Mouse (Mus musculus) CH12.LX (cell line): ENCODE measurements around the gene Nectin3. TPM values are rescaled to one million over a fixed set of nuclear protein-coding genes. Genes with fewer than 3 reads are reported as not detected.

Experiments used
- DNase-seq: peaks from one replicate; pipeline ENCODE4 v3.0.0-alpha.2; 2013; ENCODE audit errors: extremely low read depth
- H3K27ac ChIP-seq: 2 replicates; pipeline ENCODE4 v1.5.1; 2012; ENCODE audit warnings: low read depth, mild to moderate bottlenecking, control low read depth, moderate library complexity; ENCODE audit not compliant: insufficient read depth
- H3K27me3 ChIP-seq: replicated peaks from 2 replicates; pipeline ENCODE3; 2012; ENCODE audit warnings: inconsistent platforms
- H3K36me3 ChIP-seq, 2 experiments: replicated peaks in 1 of 2; 2 replicates each; pipeline versions ENCODE3 to v1.6.1; 2012; ENCODE audit warnings: inconsistent platforms in 1 of 2, low read length in 1 of 2, mild to moderate bottlenecking in 1 of 2, mixed read lengths in 1 of 2, moderate library complexity in 1 of 2; ENCODE audit not compliant: control insufficient read depth in 1 of 2, insufficient read depth in 1 of 2
- H3K4me1 ChIP-seq, 2 experiments: 2 replicates each; pipeline ENCODE4 v1.6.1; 2012; ENCODE audit warnings: inconsistent platforms in 1 of 2, moderate library complexity in 1 of 2; ENCODE audit not compliant: insufficient read depth in 2 of 2, control insufficient read depth in 1 of 2
- H3K4me2 ChIP-seq: 2 replicates; pipeline ENCODE4 v1.6.1; 2012; ENCODE audit warnings: low read depth, mild to moderate bottlenecking, control low read depth; ENCODE audit not compliant: poor library complexity, insufficient read depth, severe bottlenecking
- H3K4me3 ChIP-seq, 3 experiments: fragments of 150-350 bp in 1 of 3; sonication (generic) in 1 of 3; replicated peaks in 1 of 3; 2 replicates each; pipeline versions ENCODE3 to v1.5.1; 2011 to 2012; ENCODE audit warnings: low read depth in 2 of 3, low read length in 2 of 3, mild to moderate bottlenecking in 2 of 3, moderate library complexity in 2 of 3, control low read depth in 1 of 3, improper control_type of control experiment in 1 of 3, inconsistent platforms in 1 of 3, mixed read lengths in 1 of 3; ENCODE audit not compliant: poor library complexity in 1 of 3
- H3K79me2 ChIP-seq: replicated peaks from 2 replicates; pipeline ENCODE4 v1.6.1; 2012; ENCODE audit warnings: mild to moderate bottlenecking, moderate library complexity; ENCODE audit not compliant: control insufficient read depth, poor library complexity, insufficient read depth, severe bottlenecking; ENCODE audit errors: extremely low read depth
- H3K9ac ChIP-seq: 2 replicates; pipeline ENCODE4 v1.6.1; 2012; ENCODE audit warnings: low read depth, mild to moderate bottlenecking, control low read depth, moderate library complexity; ENCODE audit not compliant: insufficient read depth
- H3K9me3 ChIP-seq: replicated peaks from 2 replicates; pipeline ENCODE3; 2012; ENCODE audit warnings: low read length, inconsistent platforms, mixed read lengths
- BHLHE40 ChIP-seq: IDR thresholded peaks from 2 replicates; pipeline ENCODE4 v1.6.1; 2011; ENCODE audit warnings: mild to moderate bottlenecking, low read depth, low read length, improper control_type of control experiment
- CTCF ChIP-seq, 2 experiments: IDR thresholded peaks in 1 of 2; conservative IDR thresholded peaks in 1 of 2; 2 replicates each; pipeline ENCODE4 v1.5.1; 2011 to 2012; ENCODE audit warnings: low read depth in 2 of 2, low read length in 2 of 2, improper control_type of control experiment in 1 of 2, inconsistent platforms in 1 of 2, mild to moderate bottlenecking in 1 of 2, moderate library complexity in 1 of 2
- ELF1 ChIP-seq: IDR thresholded peaks from 2 replicates; pipeline ENCODE4 v1.6.1; 2014; ENCODE audit warnings: low read depth, mild to moderate bottlenecking, inconsistent platforms, low read length, improper control_type of control experiment
- EP300 ChIP-seq: IDR thresholded peaks from 2 replicates; pipeline ENCODE4 v1.6.1; 2011; ENCODE audit warnings: low read length, improper control_type of control experiment
- ETS1 ChIP-seq: conservative IDR thresholded peaks from 2 replicates; pipeline ENCODE4 v1.6.1; 2012; ENCODE audit warnings: low read depth, mild to moderate bottlenecking, inconsistent platforms, low read length, improper control_type of control experiment, moderate library complexity
- GABPA ChIP-seq: IDR thresholded peaks from 2 replicates; pipeline ENCODE4 v1.6.1; 2012; ENCODE audit warnings: low read depth, low read length, improper control_type of control experiment, inconsistent platforms; ENCODE audit not compliant: insufficient replicate concordance
- HCFC1 ChIP-seq: IDR thresholded peaks from 2 replicates; pipeline ENCODE4 v1.6.1; 2012; ENCODE audit warnings: low read depth, mild to moderate bottlenecking, inconsistent platforms, low read length, improper control_type of control experiment
- JUN ChIP-seq: IDR thresholded peaks from 2 replicates; pipeline ENCODE4 v1.6.1; 2011; ENCODE audit warnings: low read depth, mild to moderate bottlenecking, low read length, improper control_type of control experiment, moderate library complexity; ENCODE audit not compliant: insufficient read depth
- MAX ChIP-seq: IDR thresholded peaks from 2 replicates; pipeline ENCODE4 v1.6.1; 2011; ENCODE audit warnings: low read length, improper control_type of control experiment
- MAZ ChIP-seq: IDR thresholded peaks from 2 replicates; pipeline ENCODE4 v1.6.1; 2012; ENCODE audit warnings: low read depth, mild to moderate bottlenecking, inconsistent platforms, low read length, improper control_type of control experiment, moderate library complexity
- MEF2A ChIP-seq: IDR thresholded peaks from 2 replicates; pipeline ENCODE4 v1.6.1; 2014; ENCODE audit warnings: low read depth, mild to moderate bottlenecking, inconsistent platforms, low read length, improper control_type of control experiment, borderline replicate concordance
- MYC ChIP-seq: IDR thresholded peaks from 2 replicates; pipeline ENCODE4 v1.6.1; 2011; ENCODE audit warnings: low read depth, mild to moderate bottlenecking, improper control_type of control experiment, low read length
- PAX5 ChIP-seq: IDR thresholded peaks from 2 replicates; pipeline ENCODE4 v1.6.1; 2012; ENCODE audit warnings: low read length, inconsistent platforms, mixed read lengths
- RAD21 ChIP-seq: IDR thresholded peaks from 2 replicates; pipeline ENCODE4 v1.6.1; 2011; ENCODE audit warnings: low read depth, mild to moderate bottlenecking, low read length, improper control_type of control experiment, moderate library complexity
- SIN3A ChIP-seq: IDR thresholded peaks from 2 replicates; pipeline ENCODE4 v1.6.1; 2012; ENCODE audit warnings: low read length, improper control_type of control experiment, inconsistent platforms
- SMC3 ChIP-seq: IDR thresholded peaks from 2 replicates; pipeline ENCODE4 v1.6.1; 2011; ENCODE audit warnings: low read depth, low read length, improper control_type of control experiment
- TBP ChIP-seq: conservative IDR thresholded peaks from 2 replicates; pipeline ENCODE4 v1.6.1; 2011; ENCODE audit warnings: low read depth, low read length, improper control_type of control experiment
- TCF12 ChIP-seq: IDR thresholded peaks from 2 replicates; pipeline ENCODE4 v1.6.1; 2014; ENCODE audit warnings: low read depth, mild to moderate bottlenecking, inconsistent platforms, low read length, improper control_type of control experiment
- UBTF ChIP-seq: IDR thresholded peaks from 2 replicates; pipeline ENCODE4 v1.6.1; 2012; ENCODE audit warnings: low read depth, mild to moderate bottlenecking, inconsistent platforms, low read length, improper control_type of control experiment, moderate library complexity
- USF1 ChIP-seq: IDR thresholded peaks from 2 replicates; pipeline ENCODE4 v1.6.1; 2014; ENCODE audit warnings: low read depth, mild to moderate bottlenecking, inconsistent platforms, low read length, improper control_type of control experiment
- USF2 ChIP-seq: conservative IDR thresholded peaks from 2 replicates; pipeline ENCODE4 v1.6.1; 2011; ENCODE audit warnings: low read depth, low read length, improper control_type of control experiment
- ZC3H11A ChIP-seq: IDR thresholded peaks from 2 replicates; pipeline ENCODE4 v1.6.1; 2012; ENCODE audit warnings: low read depth, mild to moderate bottlenecking, inconsistent platforms, low read length, improper control_type of control experiment
- ZKSCAN1 ChIP-seq: IDR thresholded peaks from 2 replicates; pipeline ENCODE4 v1.6.1; 2012; ENCODE audit warnings: low read depth, inconsistent platforms, low read length, improper control_type of control experiment, borderline replicate concordance
- dilution Hi-C: fragments of 300-500 bp; cut with MboI; formaldehyde crosslinking; loops from 2 replicates; pipeline ENCODE4 v1.14.3; 2020; ENCODE audit warnings: low sequenced_read_pairs; ENCODE audit not compliant: extremely low pct_unique_long_range_greater_than_20kb, extremely low pct_ligation_motif_present
- in situ Hi-C: fragments of 300-500 bp; cut with MboI; formaldehyde crosslinking; loops from 3 replicates; pipeline ENCODE4 v1.14.3; 2019; ENCODE audit warnings: low sequenced_read_pairs, low pct_ligation_motif_present, low pct_unique_long_range_greater_than_20kb, mixed read lengths
- polyA plus RNA-seq: library from polyadenylated mRNA; unstranded; fragments of >175 nt; gene quantifications from 2 replicates; pipeline ENCODE4 v1.2.1, GENCODE M21; 2012; ENCODE audit warnings: low read depth; ENCODE audit not compliant: insufficient read length
- total RNA-seq, 2 experiments: library from RNA; depleted of rRNA; stranded (reverse); fragments of 300-350 nt in 1 of 2; fragments of >200 nt in 1 of 2; gene quantifications; 2 replicates each; pipeline ENCODE4 v1.2.3; 2012 to 2014

The Nectin3 gene
- total and polyA plus RNA-seq, 3 experiments: not detected

DNA sequence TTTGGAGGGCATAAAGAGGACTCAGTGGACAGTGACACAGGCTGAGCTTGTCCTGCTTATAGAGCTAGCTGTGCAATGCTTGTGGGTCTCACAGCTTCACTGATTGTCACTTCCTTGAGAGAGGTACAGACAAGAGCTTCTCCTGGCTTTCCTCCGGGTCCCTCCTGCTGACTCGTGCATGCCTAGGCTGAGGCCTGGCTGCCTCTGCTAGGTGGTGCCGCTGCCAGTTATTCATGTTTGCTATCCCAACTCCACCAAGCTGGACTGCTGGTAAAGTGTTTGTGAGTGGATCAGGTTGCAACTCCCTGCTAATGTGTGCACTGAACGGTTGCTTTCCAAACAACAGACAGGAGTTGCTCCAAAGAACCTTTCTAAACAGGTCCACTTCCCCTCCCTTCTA, 5.7 kb upstream of the Nectin3 start:
- H3K4me1 ChIP-seq: no peaks in the 10 kb centered on the region
- DNase-seq: no peak
- H3K9ac ChIP-seq: no peak overlapping the region
- TF ChIP-seq SMC3: no peak
- TF ChIP-seq MYC: no peak
- TF ChIP-seq ZC3H11A: no peak
- no peak for TF ChIP-seq EP300
- TF ChIP-seq CTCF (conservative IDR thresholded peaks at IDR 0.05 in 1 of 2, IDR thresholded peaks at IDR 0.05 in 1 of 2; ENCODE audit: low read depth in 2 of 2, low read length in 2 of 2): no peak
- no peak for TF ChIP-seq MAX
- no peak for TF ChIP-seq HCFC1
- TF ChIP-seq UBTF: no peak
- TF ChIP-seq TCF12: no peak
- no peak for TF ChIP-seq GABPA
- no peak for TF ChIP-seq ETS1
- no peak for TF ChIP-seq BHLHE40
- no peak for TF ChIP-seq RAD21
- TF ChIP-seq PAX5: no peak
- dilution Hi-C loops: no loop called here
- H3K9me3 ChIP-seq: peaks cover 50% of the 10 kb centered on the region
- H3K4me3 ChIP-seq: no peak overlapping the region
- no peaks in the 10 kb centered on the region for H3K79me2 ChIP-seq
- in situ Hi-C loops: no loop called here
- H3K36me3 ChIP-seq: no peaks in the 10 kb centered on the region
- H3K27ac ChIP-seq: no peak overlapping the region
- H3K27me3 ChIP-seq: no peaks in the 10 kb centered on the region
- H3K4me2 ChIP-seq: no peak overlapping the region

- dilution Hi-C loops: no loop called here
- no peaks in the 10 kb centered on the region for H3K79me2 ChIP-seq
- in situ Hi-C loops: no loop called here
- H3K36me3 ChIP-seq: no peaks in the 10 kb centered on the region
- no peak for DNase-seq
- H3K4me1 ChIP-seq: no peaks in the 10 kb centered on the region
- peaks cover 56% of the 10 kb centered on the region for H3K9me3 ChIP-seq
- no peak overlapping the region for H3K4me3 ChIP-seq
- H3K27ac ChIP-seq: no peak overlapping the region
- H3K9ac ChIP-seq: no peak overlapping the region
- TF ChIP-seq ZKSCAN1 (no peak), HCFC1 (no peak), ELF1 (no peak), TBP (no peak), BHLHE40 (no peak), USF1 (no peak), USF2 (no peak), MEF2A (no peak), JUN (no peak), MAZ (no peak), SIN3A (no peak), TCF12 (no peak), ZC3H11A (no peak)
- no peaks in the 10 kb centered on the region for H3K27me3 ChIP-seq
- H3K4me2 ChIP-seq: no peak overlapping the region
These were observed 4.0 kb upstream of the Nectin3 start for GRCm38 (mm10) chr16:46502311-46502710.
